Mouse (Mus musculus) cerebellum, adult 2 months (tissue): ENCODE measurements around the gene Rpa3. TPM values are rescaled to one million over a fixed set of nuclear protein-coding genes. Genes with fewer than 3 reads are reported as not detected.
A peak's percentile ranks its signal among the peaks of the same experiment; 100 is the strongest.

Experiments
- DNase-seq, 2 experiments: peaks; one replicate each; pipeline ENCODE4 v3.0.0; 2021
- H3K27ac ChIP-seq: fragments of 200-500 bp; 2 replicates; pipeline ENCODE4 v1.5.1; 2012; ENCODE audit warnings: low read length, control low read depth, inconsistent platforms; ENCODE audit not compliant: insufficient read depth
- H3K27me3 ChIP-seq: fragments of 200-500 bp; 2 replicates; pipeline ENCODE4 v1.6.1; 2012; ENCODE audit warnings: inconsistent platforms, mild to moderate bottlenecking, low read length, moderate library complexity; ENCODE audit not compliant: control insufficient read depth, insufficient read depth
- H3K4me1 ChIP-seq: fragments of 200-500 bp; 2 replicates; pipeline ENCODE4 v1.6.1; 2011; ENCODE audit warnings: low read length; ENCODE audit not compliant: control insufficient read depth, insufficient read depth
- H3K4me3 ChIP-seq: fragments of 200-500 bp; replicated peaks from 2 replicates; pipeline ENCODE3; 2011; ENCODE audit warnings: mild to moderate bottlenecking, low read depth, low read length, control low read depth; ENCODE audit not compliant: insufficient read depth
- CTCF ChIP-seq: fragments of 200-500 bp; IDR thresholded peaks from 2 replicates; pipeline ENCODE4 v1.5.1; 2011; ENCODE audit warnings: low read depth, mild to moderate bottlenecking, control low read depth, low read length, moderate library complexity, borderline replicate concordance; ENCODE audit not compliant: insufficient read depth
- POLR2A ChIP-seq: fragments of 200-500 bp; IDR thresholded peaks from 2 replicates; pipeline ENCODE4 v1.6.1; 2011; ENCODE audit warnings: low read length, control low read depth, borderline replicate concordance; ENCODE audit not compliant: insufficient read depth
- WGBS: fragments of 180-500 bp; shearing (Covaris S2); methylation state at CpG from one replicate; pipeline ENCODE4 v1.1.7; 2018; 5-methylcytosine and 5-hydroxymethylcytosine counted together
- polyA plus RNA-seq: library from polyadenylated mRNA; depleted of rRNA; stranded (reverse); fragments of >200 nt; gene quantifications from 2 replicates; pipeline ENCODE4 v1.2.3, GENCODE M21; 2012

Rpa3 gene
- polyA plus RNA-seq, 1 experiment = 20.7 TPM

- DNase-seq = no peak
- Histone ChIP-seq H3K27ac (no peak overlapping the region), H3K27me3 (no peaks in the 10 kb centered on the region), H3K4me3 (no peak overlapping the region), H3K4me1 (peaks cover 3% of the 10 kb centered on the region; the same call in 1 of the 2 replicates)
- WGBS = 35% methylated on average over 3 of the region's 3 CpGs
- TF ChIP-seq POLR2A (no peak), CTCF (no peak)
Measured at GRCm38 (mm10) chr6:8285401-8285960, 26.5 kb upstream of the Rpa3 start.

GRCm38 (mm10) chr6:8283255-8283654 is 24.3 kb upstream of the Rpa3 start:
- no peaks in the 10 kb centered on the region for H3K27me3 ChIP-seq
- DNase-seq = no peak
- WGBS = 84% methylated on average over 4 of the region's 4 CpGs
- no peak overlapping the region for H3K4me3 ChIP-seq
- no peak overlapping the region for H3K27ac ChIP-seq
- H3K4me1 ChIP-seq = peaks cover 3% of the 10 kb centered on the region; the same call in 1 of the 2 replicates
- no peak for TF ChIP-seq POLR2A
- TF ChIP-seq CTCF = no peak

- H3K27me3 ChIP-seq = no peaks in the 10 kb centered on the region
- H3K4me3 ChIP-seq = no peak overlapping the region
- TF ChIP-seq CTCF (peak; percentile 22; the same call in 1 of the 2 replicates), POLR2A (no peak)
- no peak overlapping the region for H3K27ac ChIP-seq
- 81% methylated on average over 5 of the region's 5 CpGs for WGBS
- no peak for DNase-seq
- no peaks in the 10 kb centered on the region; the same call in 1 of the 2 replicates for H3K4me1 ChIP-seq
Measured at GRCm38 (mm10) chr6:8278426-8279002, 19.5 kb upstream of the Rpa3 start.

- TF ChIP-seq POLR2A (no peak), CTCF (no peak)
- no peak for DNase-seq
Measured at GRCm38 (mm10) chr6:8276431-8276830, 17.5 kb upstream of the Rpa3 start.

GRCm38 (mm10) chr6:8275098-8275497 is 16.1 kb upstream of the Rpa3 start:
- no peak for TF ChIP-seq POLR2A
- peak; percentile 33; the same call in 1 of the 2 replicates for TF ChIP-seq CTCF
- Histone ChIP-seq H3K27me3 (no peaks in the 10 kb centered on the region), H3K4me1 (no peaks in the 10 kb centered on the region; the same call in 1 of the 2 replicates), H3K27ac (no peak overlapping the region), H3K4me3 (no peak overlapping the region)
- DNase-seq = peak; percentile 73 to 80
- WGBS = 10% methylated on average over 1 of the region's 1 CpGs

More at GRCm38 (mm10) chr6:8276431-8276830, 17.5 kb upstream of the Rpa3 start:
- 93% methylated on average over 4 of the region's 4 CpGs for WGBS
- Histone ChIP-seq H3K27ac (no peak overlapping the region), H3K4me1 (no peaks in the 10 kb centered on the region; the same call in 1 of the 2 replicates), H3K27me3 (no peaks in the 10 kb centered on the region), H3K4me3 (no peak overlapping the region)

- no peaks in the 10 kb centered on the region; the same call in 1 of the 2 replicates for H3K4me1 ChIP-seq
- no peak overlapping the region for H3K4me3 ChIP-seq
- TF ChIP-seq POLR2A (no peak), CTCF (peak; percentile 53; the same call in 1 of the 2 replicates)
- H3K27ac ChIP-seq = no peak overlapping the region
- DNase-seq = peak; percentile 38 to 54
- H3K27me3 ChIP-seq = no peaks in the 10 kb centered on the region
- 33% methylated on average over 6 of the region's 6 CpGs for WGBS
Measured at GRCm38 (mm10) chr6:8274387-8275054, 15.5 kb upstream of the Rpa3 start.

GRCm38 (mm10) chr6:8271047-8271446 is 12.1 kb upstream of the Rpa3 start:
- Histone ChIP-seq H3K4me3 (no peak overlapping the region), H3K27ac (no peak overlapping the region), H3K27me3 (no peaks in the 10 kb centered on the region), H3K4me1 (no peaks in the 10 kb centered on the region; the same call in 1 of the 2 replicates)
- no peak for TF ChIP-seq POLR2A
- TF ChIP-seq CTCF = no peak
- no peak for DNase-seq
- 95% methylated on average over 3 of the region's 3 CpGs for WGBS

- Histone ChIP-seq H3K4me1 (no peaks in the 10 kb centered on the region; the same call in 1 of the 2 replicates), H3K4me3 (peak overlapping the region; percentile 72), H3K27me3 (no peaks in the 10 kb centered on the region), H3K27ac (peak overlapping the region; percentile 57)
- 2% methylated on average over 8 of the region's 8 CpGs for WGBS
- DNase-seq = no peak
- TF ChIP-seq POLR2A = no peak
- no peak for TF ChIP-seq CTCF
Measured at GRCm38 (mm10) chr6:8259667-8260044, 683 bp upstream of the Rpa3 start.
